Mouse (Mus musculus) common myeloid progenitor, adult 5-6 weeks (primary cell): ENCODE results near the gene Rad23b. TPM values are rescaled to one million over a fixed set of nuclear protein-coding genes. Genes with fewer than 3 reads are reported as not detected.
"Not testable (repeated sequence)": the region's sequence is repeated elsewhere in the genome, so short reads cannot be mapped to it uniquely, and the experiment has no call there.

Experiments used
- ATAC-seq: replicated peaks from 2 replicates; pipeline ENCODE4 v1.8.0; 2016; ENCODE audit warnings: low read depth, mild to moderate bottlenecking, moderate TSS enrichment, inconsistent platforms; ENCODE audit not compliant: poor library complexity, severe bottlenecking
- total RNA-seq: library from RNA; stranded (forward); fragments of 200-1000, 187-1606 nt; gene quantifications from 2 replicates; pipeline ENCODE4 v1.2.3, GENCODE M21; 2017

Rad23b gene
- total RNA-seq = 139 and 161 TPM in 2 replicates

GRCm38 (mm10) chr4:55349452-55350218, at the start of gene Rad23b:
Rad23b (plus strand) TSS chr4:55350043.
- peak; percentile 91 for ATAC-seq

GRCm38 (mm10) chr4:55304121-55304520, 45.7 kb upstream of the Rad23b start:
- no peak for ATAC-seq

GRCm38 (mm10) chr4:55306636-55307035, 43.2 kb upstream of the Rad23b start:
- ATAC-seq = no peak

- ATAC-seq = no peak
Observed at GRCm38 (mm10) chr4:55316726-55317125, 33.1 kb upstream of the Rad23b start.

GRCm38 (mm10) chr4:55318350-55318749, 31.5 kb upstream of the Rad23b start:
- ATAC-seq = not testable (repeated sequence)

- no peak for ATAC-seq
Observed at GRCm38 (mm10) chr4:55325786-55326518, 23.9 kb upstream of the Rad23b start.

GRCm38 (mm10) chr4:55327508-55327907, 22.3 kb upstream of the Rad23b start:
- peak; percentile 87 for ATAC-seq

GRCm38 (mm10) chr4:55328471-55328870, 21.4 kb upstream of the Rad23b start:
- no peak for ATAC-seq

GRCm38 (mm10) chr4:55328928-55329327, 20.9 kb upstream of the Rad23b start:
- ATAC-seq = not testable (repeated sequence)

GRCm38 (mm10) chr4:55329621-55330346, 20.1 kb upstream of the Rad23b start:
- ATAC-seq = no peak

GRCm38 (mm10) chr4:55335030-55335770, 14.6 kb upstream of the Rad23b start:
- ATAC-seq = peak; percentile 29; the same call in 1 of the 2 replicates

GRCm38 (mm10) chr4:55338905-55339304, 10.9 kb upstream of the Rad23b start:
- ATAC-seq = no peak

GRCm38 (mm10) chr4:55339388-55339787, 10.5 kb upstream of the Rad23b start:
- ATAC-seq = no peak

- 0 out of 2 replicates have a peak, but pooled peaks have one; percentile 22 for ATAC-seq
Observed at GRCm38 (mm10) chr4:55341797-55342196, 8.0 kb upstream of the Rad23b start.

GRCm38 (mm10) chr4:55342602-55343001, 7.2 kb upstream of the Rad23b start:
- peak; percentile 89 for ATAC-seq

- ATAC-seq = peak; percentile 14; the same call in 1 of the 2 replicates
Observed at GRCm38 (mm10) chr4:55343287-55343686, 6.6 kb upstream of the Rad23b start.

GRCm38 (mm10) chr4:55348759-55349451, 938 bp upstream of the Rad23b start:
- ATAC-seq = no peak

- no peak; the same call in 1 of the 2 replicates for ATAC-seq
Observed at GRCm38 (mm10) chr4:55350219-55350931, 532 bp downstream of the Rad23b start.

- no peak for ATAC-seq
Observed at GRCm38 (mm10) chr4:55351037-55351436, 1.2 kb downstream of the Rad23b start.
